Mouse (Mus musculus) C2C12 (cell line): ENCODE data around the gene Uso1. TPM values are rescaled to one million over a fixed set of nuclear protein-coding genes. Genes with fewer than 3 reads are reported as not detected.
"Not testable (repeated sequence)": the region's sequence is repeated elsewhere in the genome, so short reads cannot be mapped to it uniquely, and the experiment has no call there.

Experiments used
- H3K27me3 ChIP-seq: one replicate; pipeline ENCODE4 v1.6.1; 2011; ENCODE audit not compliant: control insufficient read depth, insufficient read depth, insufficient read length
- H3K36me3 ChIP-seq: one replicate; pipeline ENCODE4 v1.6.1; 2011; ENCODE audit not compliant: control insufficient read depth, insufficient read depth
- H3K4me3 ChIP-seq: one replicate; pipeline ENCODE4 v1.5.1; 2011; ENCODE audit warnings: mild to moderate bottlenecking, control low read depth; ENCODE audit not compliant: poor library complexity, insufficient read depth, severe bottlenecking
- H3K79me2 ChIP-seq: one replicate; pipeline ENCODE4 v1.6.1; 2011; ENCODE audit not compliant: control insufficient read depth, insufficient read depth
- H3K79me3 ChIP-seq: one replicate; pipeline ENCODE4 v1.6.1; 2011; ENCODE audit warnings: low read depth, control low read depth
- H3ac ChIP-seq: one replicate; pipeline ENCODE3; 2011; ENCODE audit warnings: low read depth; ENCODE audit not compliant: control insufficient read depth, insufficient read length
- CEBPB ChIP-seq: IDR thresholded peaks from one replicate; pipeline ENCODE4 v1.6.1; 2011; ENCODE audit warnings: low read depth, mild to moderate bottlenecking, control low read depth, moderate library complexity
- CTCF ChIP-seq: IDR thresholded peaks from one replicate; pipeline ENCODE4 v1.5.1; 2011; ENCODE audit not compliant: control insufficient read depth, insufficient read depth, insufficient read length
- FOSL1 ChIP-seq: IDR thresholded peaks from one replicate; pipeline ENCODE4 v1.8.0; 2011; ENCODE audit warnings: mild to moderate bottlenecking, low read length; ENCODE audit not compliant: poor library complexity, insufficient read depth, severe bottlenecking
- MAX ChIP-seq: IDR thresholded peaks from one replicate; pipeline ENCODE4 v1.6.1; 2011; ENCODE audit warnings: mild to moderate bottlenecking, control low read depth
- MYOD1 ChIP-seq: IDR thresholded peaks from one replicate; pipeline ENCODE4 v1.6.1; 2011; ENCODE audit warnings: low read depth; ENCODE audit not compliant: control insufficient read depth, insufficient read length
- MYOG ChIP-seq: IDR thresholded peaks from one replicate; pipeline ENCODE4 v1.6.1; 2011; ENCODE audit not compliant: control insufficient read depth, insufficient read length; ENCODE audit errors: extremely low read depth
- USF1 ChIP-seq: IDR thresholded peaks from one replicate; pipeline ENCODE4 v1.6.1; 2011; ENCODE audit warnings: low read depth, mild to moderate bottlenecking, control low read depth, moderate library complexity
- polyA plus RNA-seq: library from polyadenylated mRNA; unstranded; fragments of >200 nt; fragmentation: generic; extraction: Trizol; gene quantifications from one replicate; pipeline ENCODE4 v1.2.1, GENCODE M21; 2012; ENCODE audit warnings: missing spikeins

Gene Uso1
- polyA plus RNA-seq, 1 experiment, result 27.3 TPM

- not testable (repeated sequence) for H3K79me2 ChIP-seq
- peaks cover 73% of the 10 kb centered on the region for H3K36me3 ChIP-seq
Measured at GRCm38 (mm10) chr5:92195716-92196115, 58.0 kb downstream of the Uso1 start.

DNA sequence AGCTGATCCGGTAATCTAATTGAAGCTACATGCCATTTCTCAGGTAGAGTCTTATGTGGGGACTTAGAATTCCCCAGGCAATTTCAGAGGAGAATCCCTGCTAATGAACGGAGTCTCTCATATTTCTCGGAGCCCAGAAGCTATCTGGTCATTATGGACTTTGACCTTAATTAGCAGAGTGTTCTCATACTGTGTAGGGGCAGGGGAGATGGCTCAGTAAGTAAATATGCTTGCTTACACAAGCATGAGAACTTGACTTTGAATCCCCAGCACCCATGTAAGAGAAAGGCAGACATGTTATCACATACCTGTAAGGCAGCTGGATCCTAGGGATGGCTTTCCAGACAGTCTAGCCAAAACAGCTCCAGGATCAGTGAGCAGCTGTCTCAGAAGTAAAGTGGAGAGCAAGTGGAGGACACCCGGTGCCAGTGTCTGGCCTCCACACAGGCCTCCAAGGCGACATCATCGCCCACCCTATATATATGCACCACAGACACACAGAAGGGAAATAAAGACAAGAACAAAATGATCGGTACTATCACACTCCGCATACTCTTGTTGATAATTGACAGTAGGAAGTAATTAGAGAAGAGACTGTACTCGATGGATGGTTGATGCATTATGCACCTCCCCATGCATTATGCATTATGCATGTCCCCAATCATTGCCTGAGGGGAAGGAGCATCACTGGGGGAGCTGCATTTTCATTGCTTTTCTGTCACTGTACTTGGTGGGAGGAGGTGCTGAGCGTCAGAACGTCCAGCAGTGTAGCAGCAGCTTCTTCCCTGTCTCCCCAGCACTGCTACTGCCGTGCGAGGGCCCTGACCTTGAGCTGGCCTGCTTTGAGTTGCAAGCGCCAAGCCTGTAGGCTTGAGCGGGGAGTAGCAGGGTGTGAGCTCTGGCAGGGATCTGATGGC, 59.4 kb downstream of the Uso1 start:
- no peak overlapping the region for H3ac ChIP-seq
- no peaks in the 10 kb centered on the region for H3K79me3 ChIP-seq
- H3K27me3 ChIP-seq, result no peaks in the 10 kb centered on the region
- no peak overlapping the region for H3K4me3 ChIP-seq
- TF ChIP-seq CTCF (no peak), USF1 (no peak), MYOG (no peak), MYOD1 (no peak), MAX (no peak), FOSL1 (no peak), CEBPB (no peak)
- no peaks in the 10 kb centered on the region for H3K79me2 ChIP-seq
- peaks cover 82% of the 10 kb centered on the region for H3K36me3 ChIP-seq

More at GRCm38 (mm10) chr5:92195716-92196115, 58.0 kb downstream of the Uso1 start:
- H3ac ChIP-seq, H3K79me3 ChIP-seq, H3K4me3 ChIP-seq, H3K27me3 ChIP-seq: not testable (repeated sequence)
- peak; percentile 29 for TF ChIP-seq CTCF

- no peak for TF ChIP-seq USF1
- no peak for TF ChIP-seq MAX
- no peak for TF ChIP-seq MYOG
- no peak for TF ChIP-seq MYOD1
- TF ChIP-seq CEBPB, result no peak
- peaks cover 85% of the 10 kb centered on the region for H3K36me3 ChIP-seq
- no peaks in the 10 kb centered on the region for H3K79me3 ChIP-seq
- H3K79me2 ChIP-seq, result no peaks in the 10 kb centered on the region
- no peak overlapping the region for H3K4me3 ChIP-seq
- H3ac ChIP-seq, result no peak overlapping the region
- no peaks in the 10 kb centered on the region for H3K27me3 ChIP-seq
Measured at GRCm38 (mm10) chr5:92198266-92198665, 60.5 kb downstream of the Uso1 start.

GRCm38 (mm10) chr5:92204162-92205036, 66.7 kb downstream of the Uso1 start:
- TF ChIP-seq MAX (no peak), MYOD1 (no peak), CEBPB (no peak), CTCF (no peak), FOSL1 (no peak), MYOG (no peak), USF1 (no peak)
- Histone ChIP-seq H3K4me3 (no peak overlapping the region), H3ac (no peak overlapping the region), H3K79me3 (no peaks in the 10 kb centered on the region), H3K27me3 (no peaks in the 10 kb centered on the region), H3K36me3 (peaks cover 42% of the 10 kb centered on the region), H3K79me2 (no peaks in the 10 kb centered on the region)

- no peaks in the 10 kb centered on the region for H3K79me3 ChIP-seq
- peaks cover 36% of the 10 kb centered on the region for H3K36me3 ChIP-seq
- no peaks in the 10 kb centered on the region for H3K27me3 ChIP-seq
- no peaks in the 10 kb centered on the region for H3K79me2 ChIP-seq
- TF ChIP-seq FOSL1 (no peak), USF1 (no peak), MAX (no peak), CEBPB (no peak), CTCF (no peak), MYOG (no peak), MYOD1 (no peak)
- no peak overlapping the region for H3ac ChIP-seq
- no peak overlapping the region for H3K4me3 ChIP-seq
Measured at GRCm38 (mm10) chr5:92205184-92205583, 67.4 kb downstream of the Uso1 start.
